Mouse (Mus musculus) frontal cortex, adult (tissue): Measurements from ENCODE around the gene Pigk.
"Not testable (repeated sequence)": the region's sequence is repeated elsewhere in the genome, so short reads cannot be mapped to it uniquely, and the experiment has no call there.

Experiments used
- ATAC-seq: cut with Nextera tagmentation; 2 replicates; pipeline ENCODE4 v1.9.2; 2017; ENCODE audit warnings: mild to moderate bottlenecking, moderate library complexity, mixed read lengths; ENCODE audit not compliant: low TSS enrichment

The Pigk gene

DNA sequence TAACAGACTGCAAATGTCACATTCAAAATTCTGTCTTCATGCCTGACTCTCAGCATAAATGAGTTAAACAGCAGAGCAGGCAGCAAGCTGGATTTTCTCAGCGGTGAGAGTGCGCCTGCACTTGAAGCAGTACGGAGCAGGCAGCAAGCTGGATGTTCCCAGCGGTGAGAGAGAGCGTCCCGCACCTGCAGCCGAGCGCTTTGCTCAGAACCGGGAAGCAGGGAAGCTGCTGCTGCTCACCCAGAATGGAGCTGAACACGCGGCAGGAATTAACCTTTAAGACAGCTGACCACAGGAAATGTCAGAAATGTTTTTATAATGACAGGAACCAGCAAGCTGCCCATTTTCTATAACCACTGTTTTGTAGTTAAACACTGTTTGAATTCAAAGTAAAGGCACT, 53.6 kb downstream of the Pigk start:
- ATAC-seq, result 0 out of 2 replicates have a peak, but pooled peaks have one; percentile 48

GRCm38 (mm10) chr3:152770056-152770455, 56.2 kb downstream of the Pigk start:
- ATAC-seq, result no peak

DNA sequence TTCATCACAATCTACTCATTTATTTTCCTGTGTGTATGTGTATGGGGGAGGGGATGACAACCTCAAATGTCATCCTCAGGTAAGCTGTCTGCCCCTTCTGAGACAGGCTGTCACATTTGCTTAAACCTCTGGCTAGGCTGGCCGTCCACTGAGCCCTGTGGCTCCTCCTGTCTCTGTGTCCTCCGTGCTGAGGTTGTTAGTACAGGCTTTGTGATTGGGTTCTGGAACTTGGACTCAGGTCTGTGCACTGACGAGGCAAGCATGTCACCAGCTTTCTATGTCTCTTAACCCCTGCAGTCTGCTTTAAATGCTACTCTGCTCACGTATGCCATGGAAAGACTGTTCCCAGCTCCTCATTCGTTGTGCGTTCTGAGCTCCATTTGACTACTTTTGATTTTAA, 62.5 kb downstream of the Pigk start:
- ATAC-seq, result no peak

- ATAC-seq, result no peak
Measured at GRCm38 (mm10) chr3:152776872-152777540, 63.1 kb downstream of the Pigk start.

- no peak for ATAC-seq
Measured at GRCm38 (mm10) chr3:152779819-152780218, 65.9 kb downstream of the Pigk start.

- peak; percentile 90 for ATAC-seq
Measured at GRCm38 (mm10) chr3:152783792-152784191, 69.9 kb downstream of the Pigk start.

- ATAC-seq, result peak; percentile 60; the same call in 1 of the 2 replicates
Measured at GRCm38 (mm10) chr3:152784353-152784752, 70.5 kb downstream of the Pigk start.

- not testable (repeated sequence) for ATAC-seq
Measured at GRCm38 (mm10) chr3:152788301-152788953, 74.5 kb downstream of the Pigk start.

GRCm38 (mm10) chr3:152792601-152793000, 78.7 kb downstream of the Pigk start:
- ATAC-seq, result peak; percentile 49; the same call in 1 of the 2 replicates

DNA sequence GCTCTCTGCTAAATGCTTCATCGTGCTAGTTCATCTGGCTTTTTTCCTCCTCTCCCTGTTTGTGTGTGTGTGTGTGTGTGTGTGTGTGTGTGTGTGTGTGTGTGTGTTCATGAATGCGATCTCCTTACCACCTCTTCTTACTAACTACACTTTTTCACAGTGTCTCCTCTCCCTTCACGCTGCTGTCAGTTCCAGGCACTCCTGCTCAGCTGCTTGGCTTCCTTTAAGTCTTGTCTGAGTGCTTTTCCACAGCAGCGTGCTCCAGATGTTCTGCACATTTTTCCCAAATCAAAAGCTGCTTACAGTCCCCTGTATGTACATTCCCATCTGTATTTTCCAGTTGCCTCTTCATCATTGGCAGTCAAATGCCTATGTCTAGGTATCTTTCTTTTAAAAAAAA, 79.1 kb downstream of the Pigk start:
- peak; percentile 51 for ATAC-seq

DNA sequence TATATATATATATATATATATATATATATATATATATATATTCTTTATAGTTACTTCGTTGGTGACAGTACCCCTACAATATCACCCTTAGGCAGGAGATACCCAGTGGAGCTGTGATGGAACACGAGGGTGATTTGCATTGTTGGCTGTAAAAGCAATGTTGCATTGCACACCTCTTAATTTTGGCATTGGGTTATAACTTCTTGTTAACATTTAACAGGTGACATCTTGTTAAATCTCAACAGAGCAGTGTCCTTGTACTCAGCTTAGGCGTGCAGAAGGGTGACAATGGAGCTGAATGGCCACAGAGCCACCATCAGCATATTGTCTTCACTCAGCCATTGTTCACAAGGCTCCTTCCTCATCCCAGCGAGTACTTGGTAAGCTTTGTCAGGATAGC, 82.3 kb downstream of the Pigk start:
- ATAC-seq, result no peak

DNA sequence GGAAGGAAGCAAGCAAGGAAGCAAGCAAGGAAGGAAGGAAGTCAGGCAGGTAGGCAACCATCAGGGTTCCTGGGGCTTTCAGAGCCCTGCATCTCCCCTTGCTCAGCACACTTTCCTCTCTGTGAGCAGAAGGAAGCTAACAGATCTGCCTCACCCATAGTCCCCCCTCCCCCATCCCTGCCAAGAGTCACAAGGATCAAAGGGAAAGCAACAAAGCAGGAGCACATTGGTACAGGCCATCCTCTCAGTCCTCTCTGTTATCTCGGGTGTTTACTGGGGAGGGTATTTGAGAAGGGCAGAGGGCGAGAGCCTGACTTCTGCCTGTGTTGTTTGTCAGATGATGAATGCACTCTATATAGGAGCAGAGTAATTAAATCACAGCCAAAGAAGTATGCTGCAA, 83.5 kb downstream of the Pigk start:
- no peak for ATAC-seq

- ATAC-seq, result peak; percentile 83
Measured at GRCm38 (mm10) chr3:152799738-152800431, 86.0 kb downstream of the Pigk start.

- ATAC-seq, result peak; percentile 76
Measured at GRCm38 (mm10) chr3:152813905-152814304, 100.0 kb downstream of the Pigk start.

GRCm38 (mm10) chr3:152815110-152815509, 101.2 kb downstream of the Pigk start:
- no peak for ATAC-seq

DNA sequence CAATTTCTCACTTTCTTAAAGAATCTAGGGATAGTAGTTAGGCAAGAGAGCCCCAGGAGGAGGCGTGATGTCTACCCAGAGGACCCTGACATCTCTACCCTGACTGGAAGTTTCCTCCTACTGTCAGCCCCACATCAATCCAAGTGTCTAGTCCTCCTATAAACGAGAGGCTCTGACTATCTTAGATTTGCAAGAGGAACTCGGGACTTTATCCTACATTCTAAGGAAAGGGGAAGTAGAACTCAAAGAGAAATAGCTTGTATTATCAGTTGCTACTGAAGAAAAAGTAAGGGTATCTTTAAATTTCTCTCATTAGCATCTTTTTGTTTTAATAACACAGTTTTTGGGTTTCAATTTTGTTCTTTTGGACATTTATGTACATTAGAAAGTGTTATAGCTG, 106.5 kb downstream of the Pigk start:
- ATAC-seq, result no peak

DNA sequence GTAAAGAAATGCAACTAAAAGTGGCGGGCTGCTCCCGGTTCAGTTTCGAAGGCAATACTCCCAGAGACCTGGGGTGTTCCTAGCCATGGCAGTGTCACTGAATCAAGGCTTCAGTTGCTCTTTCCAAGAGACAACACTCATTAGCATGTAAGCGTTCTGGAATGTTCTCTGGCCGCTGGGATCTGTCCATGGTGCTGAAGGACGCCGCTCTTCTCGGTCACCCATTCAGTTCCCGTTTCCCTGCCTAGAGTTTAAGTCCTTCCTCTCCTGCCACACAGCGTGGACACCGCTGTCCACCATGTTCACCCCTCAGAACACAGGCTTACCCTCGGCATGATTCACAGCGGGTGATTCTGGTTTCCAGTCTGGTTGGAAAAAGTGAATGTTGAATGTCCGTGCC, 107.3 kb downstream of the Pigk start:
- no peak for ATAC-seq

DNA sequence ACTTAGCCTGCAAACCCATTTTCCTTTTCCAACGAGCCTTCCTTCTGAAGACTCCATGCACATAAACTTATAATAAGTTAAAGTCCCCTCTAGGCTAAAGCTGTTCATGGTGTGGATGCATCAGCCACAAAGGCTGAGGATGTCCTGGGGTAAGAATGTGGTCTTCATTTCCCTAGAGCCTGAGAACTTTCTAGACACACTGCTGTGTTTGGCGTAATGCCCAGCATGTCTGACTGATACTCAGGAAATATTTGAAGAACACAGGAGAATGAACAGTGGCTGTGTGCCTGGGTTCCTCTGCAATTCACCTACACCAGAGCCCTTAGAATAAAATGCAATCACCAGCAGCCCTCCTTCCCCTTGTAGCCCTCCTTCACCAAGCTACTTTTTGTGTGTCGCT, 117.5 kb downstream of the Pigk start:
- ATAC-seq, result no peak

GRCm38 (mm10) chr3:152831974-152832373, 118.1 kb downstream of the Pigk start:
- no peak for ATAC-seq

DNA sequence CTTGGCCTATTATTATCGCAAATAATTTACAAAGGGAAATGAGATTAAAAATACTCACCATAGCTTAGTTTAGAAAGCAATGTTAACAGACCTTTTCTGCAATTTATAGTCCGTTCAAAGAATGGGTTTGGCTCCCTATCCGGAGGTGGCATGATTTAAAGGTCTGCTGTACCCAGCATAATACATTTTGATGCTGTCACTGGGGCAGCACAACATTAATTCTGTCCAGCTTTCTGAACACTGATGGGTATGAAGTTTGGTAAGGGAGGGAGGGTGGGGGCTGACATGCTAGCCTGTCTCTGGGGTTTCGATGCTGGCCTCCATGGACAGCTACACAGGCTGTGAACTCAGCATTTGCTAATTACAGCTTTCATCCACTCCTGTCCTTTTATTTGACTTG, 118.5 kb downstream of the Pigk start:
- ATAC-seq, result no peak

GRCm38 (mm10) chr3:152837407-152837806, 123.5 kb downstream of the Pigk start:
- ATAC-seq, result peak; percentile 48

GRCm38 (mm10) chr3:152837938-152838337, 124.0 kb downstream of the Pigk start:
- ATAC-seq, result peak; percentile 68

DNA sequence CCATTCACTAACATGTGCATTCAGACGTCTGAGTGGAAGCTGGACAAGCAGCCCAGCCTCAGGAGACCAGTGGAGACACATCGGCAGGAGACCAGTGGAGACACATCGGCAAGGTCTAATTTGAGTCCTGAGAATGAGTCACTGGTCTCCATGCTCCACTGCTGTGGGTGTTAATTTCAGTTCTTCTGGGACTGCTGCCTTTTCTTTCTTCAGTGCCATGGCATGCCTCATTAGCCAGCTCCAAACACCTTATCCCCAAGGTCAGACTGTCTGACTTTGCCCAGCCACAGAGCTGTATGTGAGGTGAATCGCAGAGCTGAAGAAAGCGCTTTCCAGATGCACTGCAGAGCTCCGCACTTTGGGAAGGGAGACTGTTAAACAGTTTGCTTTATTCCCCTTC, 127.4 kb downstream of the Pigk start:
- peak; percentile 73 for ATAC-seq
